Mouse (Mus musculus) CH12.LX (cell line): ENCODE results near the gene Bcl2a1c.

ENCODE experiments used
- BHLHE40 ChIP-seq: IDR thresholded peaks from 2 replicates; pipeline ENCODE4 v1.6.1; 2011; ENCODE audit warnings: mild to moderate bottlenecking, low read depth, low read length, improper control_type of control experiment
- CHD2 ChIP-seq: IDR thresholded peaks from 2 replicates; pipeline ENCODE4 v1.6.1; 2011; ENCODE audit warnings: low read length, improper control_type of control experiment
- CTCF ChIP-seq, 2 experiments: IDR thresholded peaks in 1 of 2; conservative IDR thresholded peaks in 1 of 2; 2 replicates each; pipeline ENCODE4 v1.5.1; 2011 to 2012; ENCODE audit warnings: low read depth in 2 of 2, low read length in 2 of 2, improper control_type of control experiment in 1 of 2, inconsistent platforms in 1 of 2, mild to moderate bottlenecking in 1 of 2, moderate library complexity in 1 of 2
- E2F4 ChIP-seq: IDR thresholded peaks from 2 replicates; pipeline ENCODE4 v1.6.1; 2011; ENCODE audit warnings: low read depth, low read length, improper control_type of control experiment; ENCODE audit not compliant: insufficient replicate concordance
- HCFC1 ChIP-seq: IDR thresholded peaks from 2 replicates; pipeline ENCODE4 v1.6.1; 2012; ENCODE audit warnings: low read depth, mild to moderate bottlenecking, inconsistent platforms, low read length, improper control_type of control experiment
- JUN ChIP-seq: IDR thresholded peaks from 2 replicates; pipeline ENCODE4 v1.6.1; 2011; ENCODE audit warnings: low read depth, mild to moderate bottlenecking, low read length, improper control_type of control experiment, moderate library complexity; ENCODE audit not compliant: insufficient read depth
- MAX ChIP-seq: IDR thresholded peaks from 2 replicates; pipeline ENCODE4 v1.6.1; 2011; ENCODE audit warnings: low read length, improper control_type of control experiment
- MAZ ChIP-seq: IDR thresholded peaks from 2 replicates; pipeline ENCODE4 v1.6.1; 2012; ENCODE audit warnings: low read depth, mild to moderate bottlenecking, inconsistent platforms, low read length, improper control_type of control experiment, moderate library complexity
- POLR2A ChIP-seq: IDR thresholded peaks from 2 replicates; pipeline ENCODE4 v1.6.1; 2011; ENCODE audit warnings: low read depth, mild to moderate bottlenecking, improper control_type of control experiment, low read length
- RCOR1 ChIP-seq: conservative IDR thresholded peaks from 2 replicates; pipeline ENCODE4 v1.6.1; 2012; ENCODE audit warnings: low read depth, mild to moderate bottlenecking, inconsistent platforms, low read length, improper control_type of control experiment
- SIN3A ChIP-seq: IDR thresholded peaks from 2 replicates; pipeline ENCODE4 v1.6.1; 2012; ENCODE audit warnings: low read length, improper control_type of control experiment, inconsistent platforms
- TCF12 ChIP-seq: IDR thresholded peaks from 2 replicates; pipeline ENCODE4 v1.6.1; 2014; ENCODE audit warnings: low read depth, mild to moderate bottlenecking, inconsistent platforms, low read length, improper control_type of control experiment
- UBTF ChIP-seq: IDR thresholded peaks from 2 replicates; pipeline ENCODE4 v1.6.1; 2012; ENCODE audit warnings: low read depth, mild to moderate bottlenecking, inconsistent platforms, low read length, improper control_type of control experiment, moderate library complexity
- ZKSCAN1 ChIP-seq: IDR thresholded peaks from 2 replicates; pipeline ENCODE4 v1.6.1; 2012; ENCODE audit warnings: low read depth, inconsistent platforms, low read length, improper control_type of control experiment, borderline replicate concordance

GRCm38 (mm10) chr9:114367783-114368470 lies 38.0 kb downstream of the Bcl2a1c start:
- TF ChIP-seq CTCF (conservative IDR thresholded peaks at IDR 0.05 in 1 of 2, IDR thresholded peaks at IDR 0.05 in 1 of 2; ENCODE audit: low read depth in 2 of 2, low read length in 2 of 2) (no peak), CHD2 (no peak), RCOR1 (no peak), MAZ (no peak), MAX (0 out of 2 replicates have a peak, but pooled peaks have one; percentile 16), POLR2A (peak; percentile 68), E2F4 (no peak), HCFC1 (no peak), BHLHE40 (0 out of 2 replicates have a peak, but pooled peaks have one; percentile 14), UBTF (no peak; the same call in 1 of the 2 replicates), SIN3A (peak; percentile 25; the same call in 1 of the 2 replicates), TCF12 (no peak), JUN (no peak), ZKSCAN1 (no peak)
